Mouse (Mus musculus) T-helper 2 cell (primary cell): Measurements from ENCODE around the gene Cd276.

Experiments used
- in situ Hi-C: fragments of 300-600 bp; cut with MboI, MseI; formaldehyde crosslinking; loops from one replicate; pipeline ENCODE4 v1.15.1; 2025; ENCODE audit warnings: high pct_unique_total_duplicates

The Cd276 gene

DNA sequence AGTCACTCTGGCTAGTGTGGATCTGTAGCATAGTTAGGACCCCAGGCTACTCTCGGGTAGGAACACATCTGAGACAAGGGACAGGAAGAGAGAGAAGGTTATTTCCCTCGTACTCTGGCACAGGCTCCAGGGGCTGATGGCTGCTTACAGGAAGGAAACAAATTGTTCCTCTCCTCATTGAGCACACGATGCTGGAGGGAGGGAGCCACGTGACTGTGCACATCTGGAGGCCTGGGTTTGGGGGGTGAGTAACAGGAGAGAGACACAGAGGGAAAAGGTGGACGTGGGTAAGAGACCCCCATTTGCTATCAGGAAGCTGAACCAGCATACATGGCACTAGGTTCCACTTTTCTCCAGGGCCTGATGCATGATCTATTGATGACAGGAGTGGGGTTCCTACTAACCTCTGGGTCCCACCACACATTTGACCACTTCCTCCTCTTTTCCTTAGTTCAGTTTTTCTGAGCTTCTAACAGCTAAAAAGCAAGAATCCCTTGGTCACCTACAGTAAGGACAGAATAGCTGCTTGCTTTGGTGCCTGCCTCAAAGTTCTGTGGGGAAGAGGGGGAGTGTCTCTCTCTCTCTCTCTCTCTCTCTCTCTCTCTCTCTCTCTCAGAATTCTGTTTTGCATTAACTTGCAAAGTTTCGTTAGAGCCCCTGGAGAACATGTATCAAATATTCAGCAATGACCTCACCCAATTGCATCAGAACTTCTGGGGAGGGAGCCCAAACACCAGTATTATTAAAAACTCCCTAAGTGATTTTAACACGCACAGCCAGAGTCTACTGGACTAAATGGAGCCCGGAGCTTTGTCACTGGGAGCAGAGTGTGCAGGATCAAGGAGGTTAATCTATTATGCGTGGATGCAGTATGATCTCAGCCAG is 37.1 kb downstream of the Cd276 start:
- in situ Hi-C loops, result no loop called here

DNA sequence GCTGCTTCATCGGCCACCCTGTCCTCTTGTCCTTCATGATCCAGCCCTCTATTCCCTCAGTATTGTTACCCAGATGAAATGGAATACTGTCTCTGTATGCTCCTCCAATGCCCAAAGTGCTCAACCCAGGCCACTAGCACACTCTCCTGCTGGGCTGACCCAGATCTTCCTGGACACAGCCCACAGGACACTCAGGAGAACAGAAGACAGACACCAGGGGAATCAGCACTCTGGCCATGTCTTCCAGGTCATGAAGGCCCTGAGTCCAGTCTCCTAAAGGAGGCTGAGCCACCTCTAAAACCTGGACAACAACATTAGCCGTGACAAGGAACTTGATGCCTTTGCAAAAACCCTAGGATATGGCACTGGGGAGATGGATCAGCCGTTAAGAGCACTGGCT is 38.8 kb downstream of the Cd276 start:
- in situ Hi-C loops, result no loop called here

DNA sequence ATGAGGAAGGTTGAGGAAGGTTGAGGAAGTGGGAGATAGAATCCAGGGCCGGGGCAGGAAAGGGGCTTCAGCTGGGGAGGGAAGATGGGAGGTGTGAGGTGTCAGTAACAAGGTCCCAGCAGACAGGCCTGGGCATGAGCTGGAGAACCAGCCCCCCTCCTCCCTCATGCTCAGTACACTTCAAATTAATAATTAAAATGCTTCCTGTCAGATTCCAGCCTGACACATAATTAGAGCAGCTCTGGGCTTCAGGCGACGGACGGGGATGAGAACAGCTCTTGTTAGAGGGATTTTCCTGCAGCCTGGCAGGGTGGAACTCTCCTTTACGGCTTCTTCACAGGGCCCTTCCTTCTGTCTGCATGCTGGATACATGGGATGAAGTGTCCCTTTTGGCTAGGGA is 41.5 kb downstream of the Cd276 start:
- in situ Hi-C loops, result no loop called here

DNA sequence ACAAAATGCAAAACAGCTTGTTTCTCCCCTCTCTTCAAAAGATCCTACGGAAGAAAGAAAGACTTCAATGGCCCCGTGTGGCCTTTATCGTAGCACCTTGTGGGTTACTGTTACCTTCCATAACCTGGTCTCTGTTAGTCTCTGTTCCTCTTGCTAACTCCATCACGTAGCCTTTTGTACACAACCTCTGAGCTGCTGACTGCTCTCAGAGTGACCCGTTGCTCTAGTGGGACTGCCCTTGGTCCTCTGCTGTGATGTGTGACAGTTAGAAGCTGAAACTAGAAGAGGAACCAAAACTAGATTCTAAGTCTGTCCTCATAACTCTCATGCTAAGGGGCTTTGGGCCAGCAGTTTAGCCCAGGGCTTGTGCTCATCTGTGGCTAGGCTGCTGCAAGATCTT is 44.8 kb downstream of the Cd276 start:
- in situ Hi-C loops, result no loop called here

GRCm38 (mm10) chr9:58507216-58508005 is 47.8 kb downstream of the Cd276 start:
- in situ Hi-C loops, result no loop called here

GRCm38 (mm10) chr9:58500946-58501345 is 54.3 kb downstream of the Cd276 start:
- in situ Hi-C loops, result no loop called here

DNA sequence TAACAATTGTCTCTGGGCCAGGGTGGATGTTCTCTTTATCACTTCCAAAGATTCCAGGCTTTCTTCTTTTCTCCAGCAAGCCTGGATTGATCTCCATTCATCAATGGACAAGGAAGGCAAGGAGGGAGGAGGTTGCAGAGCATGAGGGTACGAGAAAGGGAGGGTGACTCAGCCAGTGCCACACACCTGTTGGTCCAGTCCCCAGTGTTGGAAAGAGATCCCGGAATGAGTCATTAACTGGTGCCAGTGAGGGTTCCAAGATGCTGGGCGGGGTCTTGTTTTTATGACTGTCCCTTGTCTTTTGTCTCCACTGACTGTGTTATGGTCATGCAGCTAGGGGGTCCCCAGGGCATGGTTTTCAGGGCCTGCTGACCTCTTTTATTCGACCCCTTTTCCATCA is 57.3 kb downstream of the Cd276 start:
- in situ Hi-C loops, result no loop called here

- in situ Hi-C loops, result no loop called here
Measured at GRCm38 (mm10) chr9:58496470-58497182, 58.6 kb downstream of the Cd276 start.

DNA sequence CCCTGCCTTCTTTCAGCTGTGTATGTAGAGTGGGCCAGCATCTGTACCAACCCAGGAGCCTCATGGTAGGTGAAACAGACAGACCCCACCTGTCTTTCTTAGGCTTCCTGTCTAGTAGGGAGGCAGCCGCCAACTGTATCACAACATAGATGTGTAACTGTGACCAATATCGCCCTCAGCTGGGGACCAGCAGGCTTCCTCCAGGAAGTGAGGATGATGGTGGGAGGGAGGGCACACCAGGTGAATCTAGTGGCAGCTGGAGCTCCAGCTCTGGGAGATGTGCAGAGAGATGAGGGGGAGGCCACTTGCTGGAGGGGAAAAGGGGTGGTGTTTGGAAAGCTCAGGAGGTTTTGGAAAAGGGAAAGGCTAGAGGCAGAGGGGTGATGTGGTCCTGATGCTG is 60.2 kb downstream of the Cd276 start:
- in situ Hi-C loops, result no loop called here

DNA sequence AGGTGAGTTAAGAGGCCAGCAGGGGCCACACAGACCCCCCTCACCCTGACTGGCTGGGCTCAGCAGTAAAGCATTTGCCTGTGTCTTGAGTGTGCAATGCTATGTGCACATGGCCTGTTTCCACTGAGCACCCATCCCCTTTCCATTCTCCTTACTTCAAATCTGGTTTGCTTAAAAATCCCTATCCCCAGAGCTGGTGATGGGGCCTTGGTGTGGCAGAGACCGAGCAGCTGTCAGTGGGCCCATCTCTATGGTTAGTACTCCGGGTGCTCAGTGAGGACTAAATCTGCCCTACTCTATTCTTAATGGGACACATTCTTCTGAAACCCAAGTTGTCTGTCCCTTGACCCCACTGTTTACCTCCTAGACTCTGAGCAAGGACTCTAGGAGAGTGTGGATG is 64.8 kb downstream of the Cd276 start:
- in situ Hi-C loops, result no loop called here

DNA sequence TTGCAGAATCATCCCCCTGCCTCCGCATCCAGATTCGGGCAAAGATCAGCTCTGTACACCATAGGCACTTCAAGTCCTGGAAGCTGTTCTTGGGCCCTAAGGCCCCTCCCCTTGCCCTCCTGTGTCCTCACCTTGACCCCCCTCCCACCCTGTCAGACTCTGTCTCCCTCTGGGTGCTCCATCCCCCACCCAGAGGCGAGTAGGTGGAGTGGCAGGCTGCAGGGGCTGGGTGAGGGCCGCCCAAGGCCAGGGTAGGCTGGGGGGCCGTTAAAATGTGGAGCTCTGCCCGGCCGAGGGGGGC is 65.4 kb downstream of the Cd276 start:
- in situ Hi-C loops, result no loop called here

DNA sequence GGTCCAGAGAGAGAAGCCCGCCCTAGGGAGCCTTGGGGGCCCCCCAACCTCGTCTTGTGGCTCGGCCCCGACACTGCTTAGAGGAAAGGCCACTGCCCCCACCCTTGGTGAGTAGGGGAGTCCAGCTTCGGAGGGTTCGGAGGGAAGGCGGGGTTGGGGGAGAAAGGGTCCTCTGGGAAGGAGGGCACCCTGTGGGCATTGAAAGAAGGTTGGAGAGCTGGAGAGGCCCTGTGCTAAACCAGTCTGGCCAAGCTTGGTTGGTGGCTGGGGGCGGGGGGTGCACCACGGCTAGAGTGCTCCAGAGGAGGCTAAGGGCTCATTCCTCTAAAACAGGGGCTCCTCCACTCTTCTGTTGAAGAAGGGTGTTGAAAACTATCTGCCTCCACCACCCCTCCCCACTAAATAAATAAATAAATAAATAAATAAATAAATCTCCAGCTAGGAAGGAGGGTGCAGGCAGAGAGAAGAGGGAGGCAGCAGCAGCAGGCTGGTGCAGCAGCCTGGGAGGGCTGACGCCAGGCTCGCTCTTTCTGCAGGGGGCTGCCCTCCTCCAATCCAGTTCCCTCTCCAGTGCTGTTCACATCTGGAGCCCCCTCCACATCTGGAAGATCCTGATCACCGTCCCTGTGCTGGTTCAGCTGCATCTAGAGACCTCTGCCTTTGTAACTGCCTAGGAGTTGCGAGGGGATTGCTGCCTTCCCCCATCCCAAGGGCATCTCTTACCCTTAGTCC is 65.9 kb downstream of the Cd276 start:
- in situ Hi-C loops, result no loop called here

- in situ Hi-C loops, result no loop called here
Measured at GRCm38 (mm10) chr9:58487851-58488801, 67.1 kb downstream of the Cd276 start, which contains the start of gene Insyn1. Gene Insyn1 (plus strand): TSS chr9:58488603.

GRCm38 (mm10) chr9:58487076-58487475 is 68.2 kb downstream of the Cd276 start:
- in situ Hi-C loops, result no loop called here
